Mouse (Mus musculus) mesoderm, embryonic 11.5 days (tissue): ENCODE results near the gene D430041D05Rik.

Source experiments
- DNase-seq: peaks from one replicate; pipeline ENCODE4 v3.0.0-alpha.2; 2012; ENCODE audit warnings: low read depth, low spot score

The D430041D05Rik gene

GRCm38 (mm10) chr2:104410963-104411545 is at the start of gene D430041D05Rik:
Gene D430041D05Rik (minus strand): TSS chr2:104411013.
- DNase-seq: no peak

DNA sequence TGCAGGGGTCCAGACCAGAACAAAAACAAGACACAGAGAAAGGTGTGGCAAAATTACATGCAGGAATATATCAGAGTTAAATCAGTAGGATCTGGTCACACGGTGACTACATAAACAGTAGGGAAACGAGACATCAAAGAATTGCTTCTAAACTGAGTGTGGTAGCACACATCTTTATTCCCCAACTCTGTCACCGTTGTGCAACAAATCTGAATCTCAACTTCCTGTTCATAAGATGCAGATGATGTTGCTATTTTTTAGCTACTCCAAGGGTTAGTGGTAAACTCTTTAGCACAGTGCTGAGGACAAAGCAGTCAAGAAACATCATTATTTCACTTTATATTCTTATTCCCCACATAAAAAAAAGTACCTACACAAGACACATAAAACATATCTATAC is 49.2 kb upstream of the D430041D05Rik start:
- DNase-seq: no peak

- no peak for DNase-seq
These were observed 47.9 kb upstream of the D430041D05Rik start for GRCm38 (mm10) chr2:104458569-104459332.

GRCm38 (mm10) chr2:104457106-104457505 is 46.3 kb upstream of the D430041D05Rik start:
- DNase-seq: no peak

DNA sequence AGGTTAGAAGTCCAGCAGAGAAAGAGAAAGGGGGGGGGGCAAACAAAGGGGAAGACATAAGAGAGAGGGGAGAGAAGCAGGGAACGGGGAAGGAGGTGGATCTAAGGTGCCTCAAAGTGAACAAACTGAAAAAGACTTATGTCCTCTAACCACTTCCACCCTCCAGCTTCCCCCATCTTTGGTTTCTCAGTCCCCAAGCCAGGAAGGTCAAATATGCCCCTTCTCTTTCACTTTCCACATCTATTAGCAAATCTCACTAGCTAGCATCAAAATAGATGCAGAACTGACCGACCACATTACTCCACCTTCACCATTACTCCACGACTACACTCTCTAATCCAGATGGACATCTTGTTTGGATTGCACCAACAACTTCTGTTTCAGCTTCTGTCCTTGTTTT is 39.9 kb upstream of the D430041D05Rik start:
- no peak for DNase-seq

DNA sequence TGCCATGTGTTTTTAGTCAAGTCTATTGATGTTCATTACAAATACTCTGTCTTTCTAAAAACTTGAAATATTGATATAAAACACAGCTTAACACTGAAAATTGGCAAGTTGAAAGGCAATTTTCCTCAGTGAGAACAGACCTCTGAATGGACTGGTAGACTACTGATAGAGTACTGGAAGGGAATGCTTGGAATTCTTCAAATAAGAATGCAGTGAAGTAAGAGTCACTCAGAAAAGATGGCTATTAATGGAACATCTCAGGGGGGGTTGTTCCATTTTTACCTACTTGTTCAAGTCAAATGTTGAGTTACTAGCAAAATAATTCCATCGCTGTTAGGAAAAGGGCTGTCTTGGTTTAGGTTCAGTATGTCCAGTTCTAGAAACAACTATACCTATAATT is 38.4 kb upstream of the D430041D05Rik start:
- DNase-seq: no peak

DNA sequence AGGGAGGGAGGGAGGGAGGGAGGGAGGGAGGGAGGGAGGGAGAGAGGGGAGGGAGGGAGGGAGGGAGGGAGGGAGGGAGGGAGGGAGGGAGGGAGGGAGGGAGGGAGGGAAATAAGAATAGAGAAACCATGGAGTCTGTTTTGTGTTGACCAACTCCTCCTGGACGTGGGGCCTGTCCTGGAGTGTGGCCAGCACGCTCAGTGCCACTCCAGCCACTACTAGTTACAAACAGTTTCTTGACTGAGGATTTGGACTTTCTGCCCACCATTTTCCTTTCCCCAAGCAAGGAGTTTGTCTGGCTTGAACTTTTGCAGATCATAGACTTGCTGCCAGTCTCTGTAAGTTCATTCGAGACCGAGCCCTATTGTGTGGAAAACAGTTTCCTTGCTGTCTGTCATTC is 37.4 kb upstream of the D430041D05Rik start:
- no peak for DNase-seq

DNA sequence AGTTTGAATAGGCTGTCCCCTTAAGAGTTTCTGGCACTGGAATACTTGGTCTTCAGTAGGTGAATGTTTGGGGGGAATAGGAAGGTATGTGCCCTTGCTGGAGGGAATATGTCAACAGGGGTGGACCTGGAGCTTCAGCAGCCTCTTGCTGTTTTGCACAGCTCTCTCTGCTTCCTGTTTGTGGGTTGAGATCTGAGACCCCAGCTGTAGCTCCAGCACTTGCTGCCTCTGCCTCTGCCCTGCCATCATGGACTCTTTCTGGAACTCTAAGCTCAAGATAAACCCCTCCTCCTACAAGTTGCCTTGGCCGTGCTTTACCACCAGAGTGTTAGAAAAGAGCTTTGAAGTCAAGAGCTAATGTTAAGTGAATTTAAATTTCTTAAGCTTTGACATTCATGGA is 35.2 kb upstream of the D430041D05Rik start:
- no peak for DNase-seq

DNA sequence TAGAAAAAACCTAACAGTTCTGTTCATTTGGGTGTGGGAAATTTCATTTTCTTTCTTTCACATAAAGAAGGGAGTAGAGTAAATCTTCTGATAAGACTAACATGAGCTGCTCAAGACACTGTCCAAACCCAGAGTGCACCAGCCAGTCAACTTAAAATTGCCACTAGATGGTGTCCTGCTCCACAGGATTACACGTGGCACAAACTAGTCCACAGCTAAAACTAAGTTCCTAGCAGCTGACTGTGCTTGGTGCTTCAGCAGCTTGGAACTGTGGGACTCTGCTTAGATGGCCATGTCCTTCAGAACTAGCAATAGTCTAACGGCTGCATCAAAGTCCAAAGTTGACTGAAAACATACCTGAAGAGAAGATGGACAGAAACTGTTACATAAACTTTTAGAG is 34.0 kb upstream of the D430041D05Rik start:
- peak; percentile 51 for DNase-seq

DNA sequence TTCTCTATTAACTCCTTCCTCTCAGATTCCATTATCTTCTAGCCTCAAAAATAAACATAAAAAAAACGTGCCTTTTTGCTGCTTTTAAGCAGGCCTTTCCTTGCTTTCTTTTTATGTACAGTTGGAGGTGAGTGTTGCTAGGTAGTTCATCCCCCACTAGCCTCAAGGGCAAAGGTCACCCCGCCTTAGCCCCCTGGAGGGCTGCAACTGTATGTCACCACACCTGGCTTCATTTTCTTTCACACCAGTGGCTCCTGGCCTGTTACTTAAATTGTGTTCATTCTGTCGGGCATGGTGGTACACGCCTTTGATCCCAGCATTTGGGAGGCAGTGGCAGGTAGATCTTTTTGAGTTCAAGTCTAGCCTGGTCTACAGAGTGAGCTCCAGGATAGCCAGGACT is 31.5 kb upstream of the D430041D05Rik start:
- no peak for DNase-seq

DNA sequence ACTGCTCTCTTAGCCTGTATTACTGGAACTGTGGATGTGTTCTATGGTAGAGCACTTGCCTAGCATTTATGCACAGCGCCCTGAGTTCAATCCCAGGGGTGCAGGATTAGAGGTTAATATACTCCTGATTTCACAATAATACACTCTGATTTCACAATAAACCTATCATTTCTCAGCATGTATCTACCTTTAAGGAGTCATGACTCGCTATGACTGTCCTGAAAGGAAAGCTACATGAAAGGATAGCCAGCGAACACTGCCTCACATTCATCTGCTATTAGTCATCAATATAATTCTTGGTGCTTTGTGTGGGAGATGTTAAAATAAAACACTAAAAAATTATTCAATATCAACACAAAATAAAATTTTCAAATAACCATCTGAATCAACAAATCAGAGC is 25.4 kb upstream of the D430041D05Rik start:
- no peak for DNase-seq

DNA sequence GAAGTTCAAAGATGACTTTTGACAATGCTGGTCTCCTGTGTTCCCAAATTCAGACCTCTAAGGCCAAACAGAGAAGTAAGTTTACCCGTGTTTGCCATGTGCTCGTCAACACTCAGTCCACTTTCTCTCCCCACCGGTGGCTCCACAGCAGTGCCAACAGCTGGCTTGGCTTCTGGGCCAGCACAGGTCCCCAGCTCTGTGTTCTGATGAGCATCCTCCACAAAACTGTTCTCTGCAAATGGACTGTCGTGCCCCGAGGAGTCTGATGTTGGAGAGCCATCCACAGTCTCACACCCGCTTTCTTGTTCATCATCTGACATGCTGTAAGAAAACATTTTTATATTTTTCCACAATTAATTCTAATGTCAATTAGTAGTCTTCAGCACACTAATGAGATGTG is 20.3 kb upstream of the D430041D05Rik start:
- no peak for DNase-seq

DNA sequence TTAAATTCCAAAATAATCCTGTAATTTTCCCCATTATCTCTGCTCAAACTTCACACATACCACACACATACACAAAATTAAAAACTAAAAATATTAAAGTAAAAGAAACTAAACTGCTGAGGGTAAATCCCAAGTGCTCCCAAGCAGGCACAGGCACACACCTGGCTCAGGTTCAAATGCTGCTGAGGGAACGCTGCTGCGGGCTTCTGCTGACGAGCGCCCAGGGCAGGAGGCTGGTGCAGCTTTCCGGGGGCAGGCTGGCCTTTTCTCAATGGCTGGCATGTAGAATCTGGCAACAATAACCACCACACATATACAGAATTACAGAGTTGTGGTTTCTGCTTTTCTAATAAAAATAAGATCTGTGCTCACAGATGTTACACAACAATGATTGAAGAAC is 19.8 kb upstream of the D430041D05Rik start:
- DNase-seq: no peak

- no peak for DNase-seq
These were observed 15.3 kb upstream of the D430041D05Rik start for GRCm38 (mm10) chr2:104426112-104426511.

GRCm38 (mm10) chr2:104422230-104422629 is 11.4 kb upstream of the D430041D05Rik start:
- DNase-seq: peak; percentile 54

DNA sequence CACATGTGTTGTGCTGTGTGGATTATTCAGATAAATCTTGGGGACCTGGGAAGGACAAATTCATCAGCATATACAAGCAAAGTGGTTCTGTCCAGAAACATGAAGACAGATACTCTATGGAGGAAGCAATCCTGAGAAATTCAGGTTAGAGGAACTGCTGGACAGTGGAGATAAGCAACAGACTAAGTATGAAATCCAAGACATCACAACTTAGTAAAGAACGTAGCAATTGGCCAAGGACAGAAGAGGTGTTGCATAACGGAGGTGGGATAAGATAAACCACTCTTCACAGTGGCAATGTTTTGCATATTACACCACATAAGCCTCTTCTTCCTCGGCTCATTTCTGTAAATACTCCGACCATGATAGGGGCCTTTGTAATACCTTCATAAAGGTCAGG is 10.0 kb upstream of the D430041D05Rik start:
- no peak for DNase-seq

GRCm38 (mm10) chr2:104419999-104420398 is 9.2 kb upstream of the D430041D05Rik start:
- no peak for DNase-seq

DNA sequence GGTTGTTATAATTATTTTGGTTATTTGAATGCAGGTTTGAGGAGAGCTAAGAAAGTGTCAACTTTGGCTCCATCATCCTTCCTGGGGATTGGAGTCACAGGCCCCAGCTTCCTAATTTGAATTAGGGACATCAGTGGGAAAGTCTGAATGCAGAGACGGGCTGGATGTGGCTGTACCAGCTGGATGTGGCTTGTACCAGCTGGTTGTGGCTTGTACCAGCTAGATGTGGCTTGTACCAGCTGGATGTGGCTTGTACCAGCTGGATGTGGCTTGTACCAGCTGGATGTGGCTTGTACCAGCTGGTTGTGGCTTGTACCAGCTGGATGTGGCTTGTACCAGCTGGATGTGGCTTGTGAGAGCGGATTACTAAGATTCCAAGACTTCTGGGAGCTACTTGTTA is 8.6 kb upstream of the D430041D05Rik start:
- DNase-seq: no peak

DNA sequence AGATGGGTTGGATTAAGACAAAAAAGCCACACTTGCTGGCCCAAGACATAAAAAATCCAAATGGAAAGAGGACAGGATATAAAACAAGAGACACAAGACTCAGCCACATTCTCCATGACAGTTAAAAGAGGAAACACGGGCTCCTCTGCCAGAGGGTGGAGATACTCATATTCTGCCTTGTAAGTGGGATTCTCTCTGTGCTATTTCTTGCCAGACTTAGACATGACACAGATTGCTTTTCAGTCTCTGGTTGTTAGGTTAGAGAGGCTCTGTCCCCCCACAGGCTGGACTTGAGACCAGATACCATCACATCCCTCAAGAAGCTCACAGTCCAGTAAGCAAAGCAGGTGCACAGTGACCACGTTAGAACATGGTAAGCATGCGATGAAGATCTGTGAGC is 2.2 kb upstream of the D430041D05Rik start:
- no peak for DNase-seq

DNA sequence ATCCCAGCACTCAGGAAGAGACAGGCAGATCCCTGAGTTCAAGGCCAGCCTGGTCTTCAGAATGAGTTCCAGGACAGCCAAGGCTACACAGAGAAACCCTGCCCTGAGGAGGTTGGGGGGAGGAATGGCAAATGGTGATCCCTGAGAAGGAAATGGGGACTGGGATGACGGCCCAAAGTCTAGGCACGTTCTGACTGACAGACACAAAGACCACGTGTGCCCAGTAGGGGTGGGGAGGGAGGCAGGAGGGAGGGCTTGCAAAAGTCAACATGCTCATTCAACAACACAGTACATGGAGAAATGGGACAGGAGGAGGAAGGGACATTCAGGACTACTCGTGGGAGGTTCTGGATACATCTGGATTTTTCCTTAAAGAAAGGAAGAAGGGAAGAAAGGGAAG is 1.7 kb upstream of the D430041D05Rik start:
- no peak for DNase-seq

DNA sequence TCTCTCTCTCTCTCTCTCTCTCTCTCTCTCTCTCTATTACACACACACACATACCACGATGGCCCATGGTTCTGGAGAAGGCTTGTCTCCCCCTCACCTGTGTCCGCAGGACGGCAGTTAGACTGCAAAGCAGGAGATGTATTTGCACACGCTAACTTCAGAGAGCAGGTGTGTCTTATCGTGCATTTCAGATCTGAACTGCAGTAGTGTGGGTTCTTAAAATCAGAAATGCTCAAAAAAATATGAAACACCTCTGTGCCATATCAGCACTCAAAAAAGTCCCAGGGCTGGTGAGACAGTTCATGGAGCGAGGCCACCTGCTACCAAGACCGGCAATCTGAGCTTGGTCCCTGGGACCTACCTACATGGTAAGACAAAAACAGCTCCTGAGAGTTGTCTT is 993 bp upstream of the D430041D05Rik start:
- no peak for DNase-seq

DNA sequence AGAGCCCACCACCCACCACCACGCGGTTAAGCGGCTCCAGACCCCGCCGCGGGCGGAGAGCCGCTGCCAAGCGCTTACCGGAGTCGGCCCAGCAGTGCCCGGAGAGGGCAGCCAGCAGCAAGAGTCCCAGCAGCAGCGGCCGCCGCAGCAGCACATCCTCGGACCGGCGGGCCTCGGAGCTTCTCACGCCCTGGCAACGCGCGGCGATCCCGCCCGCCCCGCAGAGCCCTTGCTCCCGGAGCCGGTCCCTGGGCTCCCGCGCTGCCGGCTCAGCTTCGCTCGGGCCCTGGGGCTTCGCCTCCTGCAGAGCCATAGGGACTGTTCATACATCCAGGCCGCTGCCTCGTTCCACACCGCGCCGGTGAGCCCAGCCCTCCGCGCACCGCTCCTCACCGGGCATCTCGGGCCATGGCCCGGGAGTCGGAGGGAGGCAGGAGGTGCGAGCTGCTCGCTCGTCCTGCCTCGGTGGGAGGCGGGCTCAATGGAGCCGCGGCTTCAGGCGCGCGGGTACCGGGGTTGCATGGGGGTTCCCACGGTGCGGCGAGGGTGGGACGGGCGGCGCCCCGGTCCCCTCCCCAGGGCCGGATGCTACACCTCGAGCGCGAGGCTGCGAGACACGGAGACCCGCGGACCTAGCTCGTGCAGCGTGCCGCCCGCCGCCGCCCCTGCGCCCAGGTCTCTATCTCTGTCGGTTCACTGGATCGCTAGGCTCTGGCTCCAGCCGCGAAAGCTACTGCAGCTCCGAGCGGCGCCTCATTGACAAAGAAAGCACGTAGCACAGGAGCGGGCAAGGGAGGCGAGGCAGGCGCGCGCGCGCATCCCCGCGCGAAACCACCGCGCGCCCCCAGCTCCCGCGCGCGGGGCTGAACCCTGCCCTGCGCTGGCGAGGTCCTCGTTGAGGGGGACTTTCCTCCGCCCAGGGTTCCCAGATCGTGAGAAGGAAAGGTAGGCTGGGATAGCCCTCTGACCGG is 677 bp downstream of the D430041D05Rik start:
- DNase-seq: peak; percentile 52
